Mouse (Mus musculus) liver, postnatal 0 days (tissue): ENCODE measurements around the gene Map3k7cl.

ENCODE experiments used
- CTCF ChIP-seq: sonication (generic); IDR thresholded peaks from 2 replicates; pipeline ENCODE4 v1.5.1; 2016; ENCODE audit warnings: antibody characterized with exemption, low read depth
- EP300 ChIP-seq: IDR thresholded peaks from 2 replicates; pipeline ENCODE4 v1.6.1; 2016; ENCODE audit warnings: antibody characterized with exemption, low read depth, mild to moderate bottlenecking

- no peak for TF ChIP-seq CTCF
- no peak for TF ChIP-seq EP300
Observed at GRCm38 (mm10) chr16:87635841-87636240, 82.7 kb downstream of the Map3k7cl start.
